Mouse (Mus musculus): ENCODE measurements around the gene Fos.

DNA sequence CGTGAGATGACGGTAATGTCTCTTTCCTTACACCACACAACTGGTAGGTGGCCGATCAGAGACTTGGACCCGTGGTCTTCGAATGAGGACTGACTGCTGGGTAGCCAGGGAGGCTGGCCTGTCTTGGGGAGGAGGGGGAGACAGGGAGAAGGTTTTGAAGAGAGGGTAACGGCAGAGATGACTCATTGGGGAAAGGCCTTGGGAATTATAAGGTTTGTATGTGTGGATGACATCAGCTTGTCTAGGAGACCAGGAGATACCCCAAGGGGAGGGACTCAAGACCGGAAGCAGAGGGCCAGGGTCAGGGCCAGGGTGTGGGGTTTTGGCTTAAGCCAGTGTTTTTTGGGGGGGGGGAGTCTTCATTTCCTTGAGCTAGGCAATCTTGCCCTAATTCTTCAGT, 22.6 kb downstream of the Fos start:
- no peak for TF ChIP-seq POLR2A (IDR thresholded peaks at IDR 0.05; ENCODE audit: low read depth, low read length)
- no peak for TF ChIP-seq CTCF (IDR thresholded peaks at IDR 0.05; ENCODE audit: borderline replicate concordance, insufficient read depth, low read length)

All from embryonic fibroblast, embryonic 13.5 days (primary cell).